Mouse (Mus musculus): ENCODE results near the gene Scgb1b17. TPM values are rescaled to one million over a fixed set of nuclear protein-coding genes. Genes with fewer than 3 reads are reported as not detected.

The Scgb1b17 gene
- polyA plus RNA-seq (2012; rRNA removed), result not detected in 2 replicates

DNA sequence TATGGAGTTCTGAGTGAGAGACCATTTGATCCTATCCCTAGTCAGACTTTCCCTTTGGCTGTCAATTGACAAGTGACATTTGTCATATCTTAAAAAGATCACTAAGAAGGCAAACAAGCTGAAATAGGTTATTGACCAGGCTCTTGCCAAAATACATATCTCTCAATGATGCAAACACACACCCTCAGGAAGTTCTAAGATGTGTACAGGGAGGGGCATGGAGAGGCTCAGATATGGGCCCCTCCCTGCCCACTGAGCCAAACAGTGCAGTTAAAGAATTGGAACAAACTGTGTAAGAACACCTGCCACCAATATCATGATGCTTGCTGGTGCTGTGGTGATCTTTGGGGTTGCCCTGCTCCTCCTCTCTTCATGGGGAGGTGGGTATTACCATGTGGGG lies at the start of gene Scgb1b17:
TSS of gene Scgb1b17 (plus strand) at position 301 of the 400 bp plus-strand sequence.

DNA sequence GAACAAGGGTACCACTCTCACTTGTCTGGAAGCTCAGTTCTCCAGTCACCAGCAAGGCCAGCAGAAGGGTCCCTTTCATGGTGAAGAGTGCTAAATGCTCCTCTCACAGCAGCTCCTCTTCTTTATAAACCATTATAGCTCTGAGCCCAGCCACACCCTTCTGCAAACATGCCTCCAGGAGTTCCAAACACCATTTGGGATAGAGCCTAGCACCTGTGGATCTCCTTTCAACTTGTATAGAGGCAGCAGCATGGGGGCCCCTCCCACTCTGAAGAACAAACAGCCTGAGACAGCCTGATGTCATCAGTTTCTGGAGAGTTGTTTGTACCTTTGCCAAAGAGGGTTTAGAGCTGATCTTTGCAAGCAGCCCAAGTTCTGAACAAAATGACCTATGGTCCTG lies 6.8 kb upstream of the Scgb1b17 start, which contains the start of gene Scgb2b17:
TSS of gene Scgb2b17 (minus strand) at position 101 of the 400 bp plus-strand sequence.

Other genes with a start within 250 kb of the Scgb1b17 start
- gene Scgb2b15, start 233.8 kb upstream of the Scgb1b17 start, polyA plus RNA-seq (2012; rRNA removed), result not detected in 2 replicates
- not detected in 2 replicates for gene Scgb1b15, start 226.9 kb upstream of the Scgb1b17 start, polyA plus RNA-seq (2012; rRNA removed)
- not detected in 2 replicates for gene Scgb2b17, start 6.9 kb upstream of the Scgb1b17 start, polyA plus RNA-seq (2012; rRNA removed)
- gene Scgb2b18, start 110.4 kb downstream of the Scgb1b17 start, polyA plus RNA-seq (2012; rRNA removed), result not detected in 2 replicates
- gene Scgb1b18, start 122.1 kb downstream of the Scgb1b17 start, polyA plus RNA-seq (2012; rRNA removed), result not detected in 2 replicates
- not detected in 2 replicates for gene Scgb2b19, start 216.9 kb downstream of the Scgb1b17 start, polyA plus RNA-seq (2012; rRNA removed)
- not detected in 2 replicates for gene Scgb1b19, start 223.8 kb downstream of the Scgb1b17 start, polyA plus RNA-seq (2012; rRNA removed)

Data from central nervous system, embryonic 14 days (tissue).